Mouse (Mus musculus) liver, embryonic 14.5 days (tissue): ENCODE results near the gene Rasgrp3.

ENCODE experiments used
- CTCF ChIP-seq: IDR thresholded peaks from 2 replicates; pipeline ENCODE4 v1.5.1; 2016; ENCODE audit warnings: antibody characterized with exemption, low read depth, control low read depth
- EP300 ChIP-seq: IDR thresholded peaks from 2 replicates; pipeline ENCODE4 v1.6.1; 2016; ENCODE audit warnings: antibody characterized with exemption, low read depth

GRCm38 (mm10) chr17:75544262-75544661 is 108.6 kb downstream of the Rasgrp3 start:
- no peak for TF ChIP-seq CTCF
- no peak for TF ChIP-seq EP300
